Mouse (Mus musculus) cortical plate, adult 2 months (tissue): ENCODE data around the gene Sox14. TPM values are rescaled to one million over a fixed set of nuclear protein-coding genes. Genes with fewer than 3 reads are reported as not detected.

ENCODE experiments used
- H3K27ac ChIP-seq: fragments of 200-500 bp; 2 replicates; pipeline ENCODE4 v1.5.1; 2012; ENCODE audit warnings: low read length, control low read depth, inconsistent platforms; ENCODE audit not compliant: insufficient read depth
- H3K4me1 ChIP-seq: fragments of 200-500 bp; 2 replicates; pipeline ENCODE4 v1.6.1; 2011; ENCODE audit warnings: low read length; ENCODE audit not compliant: control insufficient read depth, insufficient read depth
- H3K4me3 ChIP-seq: fragments of 200-500 bp; 2 replicates; pipeline ENCODE4 v1.5.1; 2011; ENCODE audit warnings: mild to moderate bottlenecking, low read length, control low read depth; ENCODE audit not compliant: insufficient read depth
- CTCF ChIP-seq: fragments of 200-500 bp; IDR thresholded peaks from 2 replicates; pipeline ENCODE4 v1.5.1; 2011; ENCODE audit warnings: mild to moderate bottlenecking, control low read depth, low read length; ENCODE audit not compliant: insufficient read depth; ENCODE audit errors: extremely low read depth
- POLR2A ChIP-seq: fragments of 200-500 bp; IDR thresholded peaks from 2 replicates; pipeline ENCODE4 v1.6.1; 2011; ENCODE audit warnings: mild to moderate bottlenecking, low read length, control low read depth; ENCODE audit not compliant: insufficient read depth; ENCODE audit errors: extremely low read depth
- polyA plus RNA-seq: library from polyadenylated mRNA; depleted of rRNA; stranded (reverse); fragments of >200 nt; gene quantifications from 2 replicates; pipeline ENCODE4 v1.2.3, GENCODE M21; 2012; rRNA removed

The Sox14 gene
- not detected in 2 replicates for polyA plus RNA-seq

- no peak within 1 kb of the TSS for H3K27ac ChIP-seq
- no peak for TF ChIP-seq POLR2A
- no peak for TF ChIP-seq CTCF
- no peak within 1 kb of the TSS for H3K4me3 ChIP-seq
- H3K4me1 ChIP-seq: no peaks in the 10 kb centered on the region
These were observed at the start of gene Sox14 for GRCm38 (mm10) chr9:99875618-99876372. Sox14 (minus strand) TSS chr9:99876170.

- Histone ChIP-seq H3K4me3 (no peak overlapping the region), H3K27ac (no peak overlapping the region), H3K4me1 (no peaks in the 10 kb centered on the region)
- no peak for TF ChIP-seq CTCF
- TF ChIP-seq POLR2A: no peak
These were observed 3.3 kb upstream of the Sox14 start for GRCm38 (mm10) chr9:99879311-99879710.

DNA sequence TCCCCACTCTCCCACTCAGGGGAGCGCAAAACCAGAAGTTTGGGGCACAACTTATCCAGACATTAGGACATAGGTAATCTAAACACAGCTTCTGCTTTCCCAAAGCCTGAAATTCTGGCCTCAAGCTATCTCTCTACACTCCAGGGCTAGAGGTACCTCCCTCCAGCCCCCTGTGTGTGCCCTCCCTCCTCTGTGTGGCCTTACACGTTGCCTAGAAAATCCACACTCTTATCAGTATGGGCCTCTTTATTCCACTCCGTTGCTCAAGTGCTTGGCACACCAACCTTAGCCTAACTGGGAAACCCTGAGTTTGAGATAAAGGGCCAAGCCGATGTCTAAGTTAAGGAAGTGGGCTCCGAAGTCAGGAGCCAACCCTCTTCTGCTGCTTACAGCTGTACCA, 2.6 kb upstream of the Sox14 start:
- H3K27ac ChIP-seq: no peak overlapping the region
- no peaks in the 10 kb centered on the region for H3K4me1 ChIP-seq
- no peak overlapping the region for H3K4me3 ChIP-seq
- TF ChIP-seq CTCF (no peak), POLR2A (no peak)

GRCm38 (mm10) chr9:99877056-99877546, 1.1 kb upstream of the Sox14 start:
- H3K4me3 ChIP-seq: no peak overlapping the region
- TF ChIP-seq CTCF (no peak), POLR2A (no peak)
- no peak overlapping the region for H3K27ac ChIP-seq
- no peaks in the 10 kb centered on the region for H3K4me1 ChIP-seq

DNA sequence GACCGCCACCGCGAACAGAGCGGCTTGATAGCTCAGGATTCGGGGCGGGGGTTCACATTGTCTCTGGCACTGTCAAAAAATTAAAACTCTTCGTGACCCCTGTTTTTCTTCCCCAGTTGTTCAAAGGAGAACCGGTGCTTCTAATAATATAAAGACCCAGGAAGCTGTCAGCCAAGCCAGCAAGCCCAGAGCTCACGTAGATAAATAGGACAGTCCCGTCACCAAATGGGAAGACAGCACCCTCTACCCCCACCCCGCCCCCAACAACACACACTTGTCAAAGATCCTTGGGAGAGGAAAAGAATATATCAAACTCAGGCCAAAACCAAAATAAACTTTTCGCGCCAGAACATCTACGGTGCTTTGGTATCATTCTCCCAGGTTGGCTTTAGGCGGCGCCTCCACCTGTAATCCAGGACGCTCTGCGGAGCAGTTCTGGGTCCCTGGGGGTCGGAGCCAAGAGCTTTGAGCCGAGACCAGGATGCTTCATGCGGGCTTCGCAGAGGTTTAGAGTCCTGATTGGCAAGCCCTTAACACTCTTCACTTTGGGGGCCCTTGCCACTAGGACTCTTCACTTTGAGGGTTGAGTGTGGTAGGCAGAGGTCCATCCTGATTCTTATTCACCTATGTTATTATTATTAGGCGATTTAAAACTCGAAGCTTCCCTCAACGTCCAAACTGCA, 544 bp upstream of the Sox14 start:
- no peak for TF ChIP-seq CTCF
- TF ChIP-seq POLR2A: no peak
- H3K4me3 ChIP-seq: no peak overlapping the region
- H3K4me1 ChIP-seq: no peaks in the 10 kb centered on the region
- H3K27ac ChIP-seq: no peak overlapping the region

DNA sequence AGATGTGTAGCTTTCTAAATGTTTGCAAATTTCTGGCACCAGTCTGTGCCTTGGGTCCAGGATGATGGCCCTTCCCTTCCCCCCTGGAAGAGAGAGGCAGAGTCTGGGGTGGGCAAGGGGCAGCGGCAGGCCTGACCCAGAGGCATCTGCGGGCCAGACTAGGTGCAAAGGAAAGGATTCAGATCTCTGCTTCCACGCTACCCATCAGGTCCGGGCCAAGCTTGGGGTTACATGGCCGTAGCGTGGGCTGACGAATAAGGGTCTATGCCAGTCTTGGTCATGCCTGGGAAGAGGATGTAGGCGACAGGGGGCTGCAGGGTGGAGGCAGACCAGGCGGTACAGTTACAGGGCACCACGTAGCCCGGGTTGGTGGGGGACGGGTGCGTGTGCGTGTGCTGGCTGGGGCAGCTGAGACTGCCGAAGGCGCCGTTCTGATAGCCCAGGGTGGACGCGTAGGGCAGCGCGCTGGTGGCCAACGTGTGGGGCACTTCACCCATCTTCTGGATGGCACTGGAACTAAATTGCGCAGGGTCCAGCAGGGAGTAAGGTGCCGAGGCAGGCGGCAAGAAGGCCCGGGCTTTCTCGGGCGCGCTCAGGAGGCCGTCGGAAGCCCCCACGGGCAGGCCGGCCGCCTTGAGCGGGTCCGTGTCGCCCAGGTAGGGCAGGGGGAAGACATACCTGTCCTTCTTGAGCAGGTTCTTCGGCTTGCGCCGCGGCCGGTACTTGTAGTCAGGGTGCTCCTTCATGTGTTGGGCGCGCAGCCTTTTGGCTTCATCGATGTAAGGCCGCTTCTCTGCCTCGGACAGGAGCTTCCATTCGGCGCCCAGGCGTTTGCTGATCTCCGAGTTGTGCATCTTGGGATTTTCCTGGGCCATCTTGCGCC, 994 bp downstream of the Sox14 start:
- no peak for TF ChIP-seq CTCF
- no peak overlapping the region for H3K27ac ChIP-seq
- no peak overlapping the region for H3K4me3 ChIP-seq
- H3K4me1 ChIP-seq: no peaks in the 10 kb centered on the region

GRCm38 (mm10) chr9:99873721-99874120, 2.2 kb downstream of the Sox14 start:
- Histone ChIP-seq H3K4me3 (no peak overlapping the region), H3K27ac (no peak overlapping the region), H3K4me1 (no peaks in the 10 kb centered on the region)
- TF ChIP-seq POLR2A (no peak), CTCF (no peak)

GRCm38 (mm10) chr9:99873116-99873620, 2.8 kb downstream of the Sox14 start:
- no peak for TF ChIP-seq CTCF
- Histone ChIP-seq H3K4me1 (no peaks in the 10 kb centered on the region), H3K4me3 (no peak overlapping the region), H3K27ac (no peak overlapping the region)
